Mouse (Mus musculus) adrenal gland, postnatal 25 days (tissue): ENCODE measurements around the gene F10. TPM values are rescaled to one million over a fixed set of nuclear protein-coding genes. Genes with fewer than 3 reads are reported as not detected.
"Not testable (repeated sequence)": the region's sequence is repeated elsewhere in the genome, so short reads cannot be mapped to it uniquely, and the experiment has no call there.

Source experiments
- DNase-seq: peaks from one replicate; pipeline ENCODE4 v3.0.0; 2021; ENCODE audit warnings: mixed read lengths
- total RNA-seq: library from RNA; stranded (reverse); gene quantifications from 2 replicates; pipeline ENCODE4 v1.2.3, GENCODE M21; 2021

F10 gene
- total RNA-seq, 1 experiment from 2014 or later, result 0.43 TPM

GRCm38 (mm10) chr8:13060441-13061150 lies 23.5 kb downstream of the F10 start, which contains the start of gene Proz:
Gene Proz (plus strand): TSS chr8:13060914.
- DNase-seq, result no peak

GRCm38 (mm10) chr8:13063112-13063511 lies 26.0 kb downstream of the F10 start:
- no peak for DNase-seq

- DNase-seq, result no peak
Measured at GRCm38 (mm10) chr8:13073255-13073654, 36.1 kb downstream of the F10 start.

- DNase-seq, result no peak
Measured at GRCm38 (mm10) chr8:13075044-13075443, 37.9 kb downstream of the F10 start.

- not testable (repeated sequence) for DNase-seq
Measured at GRCm38 (mm10) chr8:13075579-13075978, 38.5 kb downstream of the F10 start.

- no peak for DNase-seq
Measured at GRCm38 (mm10) chr8:13077542-13077941, 40.4 kb downstream of the F10 start.

- DNase-seq, result peak; percentile 92
Measured at GRCm38 (mm10) chr8:13104691-13105086, 67.6 kb downstream of the F10 start.

- peak; percentile 97 for DNase-seq
Measured at GRCm38 (mm10) chr8:13105087-13105881, 68.2 kb downstream of the F10 start, which contains the start of the genes Pcid2 and Cul4a. Gene Pcid2 (minus strand): TSS chr8:13105459. Gene Cul4a (plus strand): TSS chr8:13105621.

- DNase-seq, result no peak
Measured at GRCm38 (mm10) chr8:13105908-13106551, 68.9 kb downstream of the F10 start.

Other genes starting within 250 kb of the F10 start
- 26.9 and 27.1 TPM in 2 replicates for gene Mcf2l, start 163.5 kb upstream of the F10 start, total RNA-seq
- gene F7, start 11.3 kb upstream of the F10 start, total RNA-seq, result 0.61 and 0.67 TPM in 2 replicates
- 1.7 TPM in 1 of 2 replicates, not detected in the other for gene Proz, start 23.6 kb downstream of the F10 start, total RNA-seq
- 22.3 and 25.7 TPM in 2 replicates for gene Pcid2, start 68.2 kb downstream of the F10 start, total RNA-seq
- 153 and 195 TPM in 2 replicates for gene Cul4a, start 68.3 kb downstream of the F10 start, total RNA-seq
- gene Lamp1, start 121.9 kb downstream of the F10 start, total RNA-seq, result 393 and 413 TPM in 2 replicates
- 14.8 and 22.1 TPM in 2 replicates for gene Grtp1, start 163.3 kb downstream of the F10 start, total RNA-seq
- 1.4 and 1.7 TPM in 2 replicates for gene Adprhl1, start 216.9 kb downstream of the F10 start, total RNA-seq